12 mouse cellular contexts compared by ENCODE assay signal in genomic region chr11:57624490-57624893, GRCm38 (mm10). TPM values are rescaled to one million over a fixed set of nuclear protein-coding genes. Genes with fewer than 3 reads are reported as not detected.
A peak's percentile ranks its signal among the peaks of the same experiment; 100 is the strongest.
DNase-seq lines count a peak whose midpoint lies in the region; ATAC-seq and TF ChIP-seq lines count a peak whose summit lies in the region.
"Had no signal": no experiment of that assay in that cellular context is flagged by ENCODE, and none has a peak within 500 bp of the region (broad histone marks: within the 10 kb centered on the region; RNA-seq: fewer than 3 reads in every experiment).

No protein-coding gene starts in this region.

- no peak overlapping the region for H3K4me2 ChIP-seq in lung, embryonic 14.5 days
- H3K4me2 ChIP-seq in hindbrain, embryonic 16.5 days (ENCODE audit: low read length): no peak overlapping the region
- H3K4me2 ChIP-seq in midbrain, embryonic 16.5 days (ENCODE audit: low read length): no peak overlapping the region

- no peak for TF ChIP-seq CTCF in lung, embryonic 14.5 days (IDR thresholded peaks at IDR 0.05; ENCODE audit: low read depth)
- TF ChIP-seq CTCF in lung, adult 2 months (IDR thresholded peaks at IDR 0.05; ENCODE audit: insufficient read depth, low read length): no peak
- no peak for TF ChIP-seq CTCF in left cerebral cortex, adult 2 months (IDR thresholded peaks at IDR 0.05)

- H3K9me3 ChIP-seq in lung, embryonic 14.5 days (ENCODE audit: low read depth, low read length): no peaks in the 10 kb centered on the region
- no peaks in the 10 kb centered on the region for H3K9me3 ChIP-seq in hindbrain, embryonic 16.5 days (ENCODE audit: control insufficient read depth, low read length)
- no peaks in the 10 kb centered on the region for H3K9me3 ChIP-seq in midbrain, embryonic 16.5 days (replicated peaks; ENCODE audit: control insufficient read depth, low read length, poor library complexity, severe bottlenecking)

- no peaks in the 10 kb centered on the region for H3K36me3 ChIP-seq in lung, embryonic 14.5 days (ENCODE audit: insufficient read depth)
- H3K36me3 ChIP-seq in hindbrain, embryonic 16.5 days (ENCODE audit: control insufficient read depth, insufficient read depth, low read length): no peaks in the 10 kb centered on the region
- no peaks in the 10 kb centered on the region for H3K36me3 ChIP-seq in midbrain, embryonic 16.5 days (ENCODE audit: control insufficient read depth, insufficient read depth, low read length)

- 59% methylated on average over 5 of the region's 5 CpGs for WGBS in lung, embryonic 14.5 days
- 53% methylated on average over 5 of the region's 5 CpGs for WGBS in lung, adult 2 months
- WGBS in hindbrain, embryonic 16.5 days: 26% methylated on average over 5 of the region's 5 CpGs
- 49% methylated on average over 5 of the region's 5 CpGs for WGBS in midbrain, embryonic 16.5 days

- ATAC-seq in lung, embryonic 14.5 days (ENCODE audit: insufficient read depth): 0 out of 2 replicates have a peak, but pooled peaks have one; percentile 38
- peak; percentile 92 for ATAC-seq in hindbrain, embryonic 16.5 days
- peak; percentile 73 for ATAC-seq in midbrain, embryonic 16.5 days

- no peak for TF ChIP-seq POLR2A in lung, adult 2 months (IDR thresholded peaks at IDR 0.05; ENCODE audit: borderline replicate concordance, extremely low read depth, low read depth, low read length)

- H3K27me3 ChIP-seq in lung, embryonic 14.5 days (ENCODE audit: insufficient read depth, low read length): no peaks in the 10 kb centered on the region
- H3K27me3 ChIP-seq in hindbrain, embryonic 16.5 days (replicated peaks; ENCODE audit: control insufficient read depth, insufficient read depth, low read length): peaks cover 5% of the 10 kb centered on the region
- H3K27me3 ChIP-seq in midbrain, embryonic 16.5 days (ENCODE audit: control insufficient read depth, insufficient read depth, low read depth, low read length): no peaks in the 10 kb centered on the region

- H3K4me3 ChIP-seq in lung, embryonic 14.5 days (ENCODE audit: low read depth, low read length): no peak overlapping the region
- H3K4me3 ChIP-seq in lung, adult 2 months (replicated peaks; ENCODE audit: extremely low read depth, low read depth, low read length): no peak overlapping the region
- no peak overlapping the region for H3K4me3 ChIP-seq in hindbrain, embryonic 16.5 days (ENCODE audit: low read length)
- H3K4me3 ChIP-seq in midbrain, embryonic 16.5 days (ENCODE audit: low read depth, low read length): no peak overlapping the region
- H3K4me3 ChIP-seq in left cerebral cortex, adult 2 months: no peak overlapping the region

- no peak overlapping the region for H3K9ac ChIP-seq in lung, embryonic 14.5 days
- no peak overlapping the region for H3K9ac ChIP-seq in hindbrain, embryonic 16.5 days (ENCODE audit: low read depth, low read length)
- H3K9ac ChIP-seq in midbrain, embryonic 16.5 days (ENCODE audit: low read depth, low read length): no peak overlapping the region

- no peaks in the 10 kb centered on the region for H3K4me1 ChIP-seq in lung, embryonic 14.5 days (ENCODE audit: insufficient read depth)
- H3K4me1 ChIP-seq in lung, adult 2 months (ENCODE audit: control insufficient read depth, insufficient read depth, low read length): peaks cover 3% of the 10 kb centered on the region
- H3K4me1 ChIP-seq in hindbrain, embryonic 16.5 days (ENCODE audit: control insufficient read depth, insufficient read depth, low read depth, low read length): peaks cover 5% of the 10 kb centered on the region
- H3K4me1 ChIP-seq in midbrain, embryonic 16.5 days (ENCODE audit: control insufficient read depth, insufficient read depth, low read length): peaks cover 6% of the 10 kb centered on the region; the same call in 1 of the 2 replicates

- no peak for DNase-seq in lung, embryonic 14.5 days
- DNase-seq in lung, adult 2 months: no peak
- DNase-seq in c-Kit-positive CD71-positive TER-119-positive erythroid progenitor cells, embryonic 14.5 days (ENCODE audit: low spot score): peak; percentile 72
- DNase-seq in heart, postnatal 4 days: no peak
- no peak for DNase-seq in thymus, postnatal 0 days (ENCODE audit: low spot score)
- no peak for DNase-seq in left cerebral cortex, adult 2 months (ENCODE audit: extremely low spot score in 1 of 2, low spot score in 2 of 2)
- DNase-seq: cerebellum, adult 8-10 months; gastrocnemius, postnatal 25 days; kidney, adult 9 months; lung, adult 18-20 months had no signal

- intact Hi-C loops in left cerebral cortex, adult 2 months (cut with DNase I): no loop called here

- no peak overlapping the region for H3K27ac ChIP-seq in lung, embryonic 14.5 days (ENCODE audit: low read depth)
- no peak overlapping the region for H3K27ac ChIP-seq in hindbrain, embryonic 16.5 days (ENCODE audit: low read depth, low read length)
- no peak overlapping the region for H3K27ac ChIP-seq in midbrain, embryonic 16.5 days (ENCODE audit: low read length)
- H3K27ac ChIP-seq in left cerebral cortex, adult 2 months: no peak overlapping the region

RNA-seq across cellular contexts. Expression of gene Galnt10, which starts 20.8 kb away (rescaled TPM):
- 11.2 and 11.9 TPM in 2 replicates for polyA plus RNA-seq in lung, embryonic 14.5 days (2014; fragmentation: Nextera tagmentation; extraction: Ambion mirVana)
- polyA plus RNA-seq in lung, adult 2 months (2012; rRNA removed): 6.4 and 8.1 TPM in 2 replicates
- polyA plus RNA-seq in hindbrain, embryonic 16.5 days (2015; fragmentation: Nextera tagmentation; extraction: Ambion mirVana): 12.3 and 13.1 TPM in 2 replicates
- 14.7 and 14.8 TPM in 2 replicates for polyA plus RNA-seq in midbrain, embryonic 16.5 days (2015; fragmentation: Nextera tagmentation; extraction: Ambion mirVana)
- 1 to 10 TPM; 8.2 to 9.1 TPM for total RNA-seq in heart, postnatal 4 days (2021)
- polyA plus RNA-seq in thymus, postnatal 0 days (2015; fragmentation: Nextera tagmentation; extraction: Ambion mirVana): 22.9 and 25.1 TPM in 2 replicates
- 1 to 10 TPM; 5.9 to 7.4 TPM for total RNA-seq in left cerebral cortex, adult 2 months (2021)

Comparison
In these comparisons a context has a peak if more than half of its experiments do, and no peak if none do; other contexts are left out.
1. ATAC-seq: peak in every context shown above with its lines; median percentile 92 in hindbrain, embryonic 16.5 days; 73 in midbrain, embryonic 16.5 days; 38 in lung, embryonic 14.5 days.